Mouse (Mus musculus) testis, adult 2 months (tissue): Measurements from ENCODE around the gene Akap2. TPM values are rescaled to one million over a fixed set of nuclear protein-coding genes. Genes with fewer than 3 reads are reported as not detected.
A peak's percentile ranks its signal among the peaks of the same experiment; 100 is the strongest.

Experiments used
- H3K27ac ChIP-seq: fragments of 200-500 bp; 2 replicates; pipeline ENCODE4 v1.5.1; 2012; ENCODE audit warnings: low read depth, low read length; ENCODE audit not compliant: control insufficient read depth, insufficient read depth
- H3K27me3 ChIP-seq: fragments of 200-500 bp; 2 replicates; pipeline ENCODE4 v1.6.1; 2012; ENCODE audit warnings: mild to moderate bottlenecking, low read length, moderate library complexity; ENCODE audit not compliant: control insufficient read depth, insufficient read depth
- H3K36me3 ChIP-seq: fragments of 200-500 bp; 2 replicates; pipeline ENCODE4 v1.6.1; 2012; ENCODE audit warnings: mild to moderate bottlenecking, low read length; ENCODE audit not compliant: control insufficient read depth, insufficient read depth
- H3K4me1 ChIP-seq: fragments of 200-500 bp; 2 replicates; pipeline ENCODE4 v1.6.1; 2012; ENCODE audit warnings: low read length; ENCODE audit not compliant: control insufficient read depth, insufficient read depth
- H3K4me3 ChIP-seq: fragments of 200-500 bp; 2 replicates; pipeline ENCODE4 v1.5.1; 2012; ENCODE audit warnings: low read depth, mild to moderate bottlenecking, low read length, moderate library complexity, mixed read lengths; ENCODE audit not compliant: control insufficient read depth
- CTCF ChIP-seq: fragments of 200-500 bp; IDR thresholded peaks from 2 replicates; pipeline ENCODE4 v1.5.1; 2012; ENCODE audit warnings: low read depth, mild to moderate bottlenecking, inconsistent platforms, low read length, moderate library complexity; ENCODE audit not compliant: control insufficient read depth, insufficient read depth, insufficient replicate concordance
- POLR2A ChIP-seq: fragments of 200-500 bp; IDR thresholded peaks from 2 replicates; pipeline ENCODE4 v1.6.1; 2012; ENCODE audit warnings: low read depth, mild to moderate bottlenecking, inconsistent platforms, low read length, moderate library complexity; ENCODE audit not compliant: control insufficient read depth
- polyA plus RNA-seq: library from polyadenylated mRNA; depleted of rRNA; stranded (reverse); fragments of >200 nt; gene quantifications from 2 replicates; pipeline ENCODE4 v1.2.3, GENCODE M21; 2012

Akap2 gene
- polyA plus RNA-seq, 1 experiment: 18.1 TPM

DNA sequence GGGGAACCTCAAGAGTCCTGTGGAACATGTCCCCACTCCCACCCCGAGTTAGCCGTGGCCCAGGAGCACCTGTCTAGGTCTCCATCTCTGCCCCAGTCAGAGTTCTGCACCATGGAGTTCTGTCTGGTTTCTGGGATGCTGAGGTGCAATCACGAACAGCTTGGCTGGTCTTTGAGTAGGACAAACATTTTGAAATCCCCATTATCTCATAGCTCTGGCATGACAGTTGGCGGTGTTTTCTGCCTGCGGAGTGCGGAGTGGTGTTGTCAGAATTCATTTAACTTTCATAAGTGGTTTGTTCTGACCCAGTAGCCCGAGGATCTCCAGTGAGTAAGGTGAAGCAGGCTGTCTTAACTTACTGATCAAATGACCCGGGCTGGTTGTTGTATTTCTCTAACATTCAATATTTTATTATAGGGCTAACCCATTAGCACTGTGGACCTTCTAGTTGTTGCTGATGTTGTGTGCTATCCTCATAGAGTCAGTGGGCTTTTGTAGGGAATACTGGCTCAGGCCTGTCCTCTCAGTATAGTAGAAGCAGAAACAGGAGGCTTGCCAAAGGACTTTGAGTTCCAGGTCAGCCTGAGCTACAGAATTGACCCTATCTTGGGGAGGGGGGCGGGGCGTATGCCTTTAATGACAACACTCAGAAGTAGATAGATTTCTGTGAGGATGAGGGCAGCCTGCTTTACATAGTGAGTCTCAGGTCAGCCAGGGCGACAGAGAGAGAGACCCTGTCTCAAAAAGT, 66.6 kb downstream of the Akap2 start:
- Histone ChIP-seq H3K36me3 (no peaks in the 10 kb centered on the region), H3K4me1 (peaks cover 9% of the 10 kb centered on the region), H3K27ac (no peak overlapping the region), H3K4me3 (no peak overlapping the region), H3K27me3 (no peaks in the 10 kb centered on the region; the same call in 1 of the 2 replicates)
- TF ChIP-seq CTCF (no peak), POLR2A (no peak)

DNA sequence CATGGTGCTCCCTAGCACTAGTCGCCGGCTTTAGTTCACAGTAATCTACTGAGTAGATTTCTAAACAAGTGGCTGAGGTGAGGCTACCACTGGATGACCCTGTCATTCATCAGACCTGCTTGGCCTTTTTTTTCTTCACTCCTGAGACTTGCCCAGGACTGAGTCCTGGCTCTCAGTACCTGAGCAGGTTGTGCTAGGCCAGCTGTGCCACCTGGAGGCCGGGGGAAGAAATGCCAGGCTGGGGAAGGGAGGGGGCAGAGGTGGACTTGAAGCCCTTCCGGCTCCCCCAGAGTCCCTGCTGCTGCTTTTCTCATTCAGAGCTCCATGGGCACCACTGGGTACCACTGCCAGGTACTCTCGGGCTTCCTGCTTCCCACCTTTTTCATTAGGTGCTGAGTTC, 71.3 kb downstream of the Akap2 start:
- no peaks in the 10 kb centered on the region for H3K27me3 ChIP-seq
- no peak overlapping the region for H3K27ac ChIP-seq
- no peak overlapping the region for H3K4me3 ChIP-seq
- TF ChIP-seq CTCF (no peak), POLR2A (no peak)
- H3K36me3 ChIP-seq: no peaks in the 10 kb centered on the region
- H3K4me1 ChIP-seq: no peaks in the 10 kb centered on the region

DNA sequence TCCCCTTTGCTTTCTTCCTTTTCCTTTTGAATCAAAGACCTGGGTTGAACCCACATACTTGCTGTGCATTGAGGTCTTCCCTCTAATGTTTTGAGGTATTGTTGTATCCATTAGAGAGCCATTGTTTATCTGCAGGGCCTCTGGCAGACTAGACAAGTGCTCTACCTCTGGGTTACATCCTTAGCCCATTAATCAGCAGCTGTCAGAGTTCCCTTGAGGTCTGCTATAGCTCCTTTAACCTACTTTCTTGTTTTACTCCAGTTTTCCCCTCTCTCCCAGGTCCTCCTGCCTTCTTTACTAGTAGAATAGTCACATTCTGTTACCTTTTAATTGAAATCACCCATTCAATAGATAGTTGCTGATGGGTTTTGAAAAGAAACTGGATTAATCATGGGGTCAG, 71.7 kb downstream of the Akap2 start:
- no peak overlapping the region for H3K27ac ChIP-seq
- no peak for TF ChIP-seq POLR2A
- TF ChIP-seq CTCF: no peak
- no peaks in the 10 kb centered on the region for H3K27me3 ChIP-seq
- H3K36me3 ChIP-seq: no peaks in the 10 kb centered on the region
- no peak overlapping the region for H3K4me3 ChIP-seq
- H3K4me1 ChIP-seq: no peaks in the 10 kb centered on the region

DNA sequence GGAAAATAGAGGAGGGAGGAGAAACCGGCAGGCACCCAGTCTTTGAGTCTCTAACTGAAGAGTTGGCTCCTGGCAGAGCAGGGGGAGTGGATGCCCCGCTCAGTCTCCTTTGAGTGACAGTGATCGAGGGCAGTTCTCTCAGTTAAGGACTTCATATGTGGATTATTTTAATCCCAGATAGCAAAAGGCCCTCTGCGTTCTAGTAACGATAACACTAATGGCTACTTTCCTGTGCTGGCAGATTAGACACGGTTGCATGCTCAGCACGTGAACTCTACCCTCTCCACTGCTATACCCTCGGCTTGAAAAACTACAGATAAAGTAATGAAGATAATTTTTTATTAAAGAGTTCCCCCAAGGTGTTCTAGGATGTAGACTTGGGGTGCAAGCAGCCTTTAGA, 76.5 kb downstream of the Akap2 start:
- no peak overlapping the region for H3K4me3 ChIP-seq
- TF ChIP-seq CTCF (no peak), POLR2A (no peak)
- no peaks in the 10 kb centered on the region for H3K27me3 ChIP-seq
- no peaks in the 10 kb centered on the region for H3K36me3 ChIP-seq
- peaks cover 2% of the 10 kb centered on the region; the same call in 1 of the 2 replicates for H3K4me1 ChIP-seq
- no peak overlapping the region; the same call in 1 of the 2 replicates for H3K27ac ChIP-seq

DNA sequence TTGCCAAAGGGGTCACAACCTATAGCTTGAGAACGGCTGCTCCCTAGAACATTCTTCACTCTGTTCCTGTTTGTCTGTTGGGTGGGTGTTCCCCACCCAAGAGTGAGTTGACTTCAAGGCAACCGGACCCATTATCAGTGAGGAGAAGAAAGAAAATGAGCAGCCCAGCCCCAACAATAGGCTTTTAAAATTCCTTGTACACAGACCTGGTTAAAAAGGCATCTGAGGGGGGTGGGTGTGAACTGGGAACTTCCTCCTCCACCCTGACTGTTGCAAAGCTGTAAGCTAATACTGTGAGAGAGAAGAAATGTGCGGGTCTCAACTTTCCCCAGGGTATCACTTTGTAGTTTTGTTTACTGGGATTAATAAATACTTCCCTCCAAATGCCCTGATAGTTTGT, 77.1 kb downstream of the Akap2 start:
- Histone ChIP-seq H3K4me3 (no peak overlapping the region), H3K27ac (no peak overlapping the region), H3K27me3 (no peaks in the 10 kb centered on the region), H3K36me3 (no peaks in the 10 kb centered on the region), H3K4me1 (peaks cover 2% of the 10 kb centered on the region; the same call in 1 of the 2 replicates)
- no peak for TF ChIP-seq POLR2A
- no peak for TF ChIP-seq CTCF

DNA sequence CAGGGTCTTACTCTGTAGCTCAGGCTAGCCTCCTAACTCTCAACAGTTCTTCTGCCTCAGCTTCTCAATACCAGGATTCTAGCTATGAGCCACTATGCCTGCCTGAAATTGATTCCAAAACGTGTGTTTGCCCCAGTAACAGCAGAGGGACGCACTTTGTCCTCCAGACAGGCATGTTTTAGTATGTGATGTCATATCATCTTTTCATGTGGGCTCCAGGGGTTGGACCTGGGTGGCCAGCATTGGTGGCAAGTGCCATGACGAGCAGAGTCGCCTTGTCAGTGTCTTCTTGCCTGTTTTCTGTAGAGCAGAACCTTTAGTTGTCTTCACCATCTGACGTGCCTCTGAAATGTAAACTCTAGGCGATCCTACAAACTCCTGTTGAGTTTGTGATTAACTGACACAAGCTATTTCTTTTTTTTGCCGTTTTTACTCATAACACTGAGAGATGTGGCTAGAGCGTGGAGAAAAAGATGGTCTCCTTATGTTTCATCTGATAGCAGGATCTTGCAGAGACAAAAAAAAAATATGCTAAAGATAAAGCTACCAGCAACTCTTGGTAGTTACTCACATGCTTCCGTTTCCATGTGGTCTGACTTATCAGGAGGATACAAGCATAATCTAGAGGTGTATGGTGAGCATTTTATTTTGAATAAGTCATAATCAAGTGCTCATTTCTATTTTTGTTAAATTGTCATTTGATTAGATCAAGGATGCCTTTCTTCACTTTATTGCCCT, 80.3 kb downstream of the Akap2 start:
- Histone ChIP-seq H3K4me1 (peaks cover 2% of the 10 kb centered on the region; the same call in 1 of the 2 replicates), H3K27ac (peak overlapping the region; percentile 36; the same call in 1 of the 2 replicates), H3K27me3 (no peaks in the 10 kb centered on the region), H3K36me3 (no peaks in the 10 kb centered on the region), H3K4me3 (no peak overlapping the region)
- TF ChIP-seq POLR2A (no peak), CTCF (no peak)

DNA sequence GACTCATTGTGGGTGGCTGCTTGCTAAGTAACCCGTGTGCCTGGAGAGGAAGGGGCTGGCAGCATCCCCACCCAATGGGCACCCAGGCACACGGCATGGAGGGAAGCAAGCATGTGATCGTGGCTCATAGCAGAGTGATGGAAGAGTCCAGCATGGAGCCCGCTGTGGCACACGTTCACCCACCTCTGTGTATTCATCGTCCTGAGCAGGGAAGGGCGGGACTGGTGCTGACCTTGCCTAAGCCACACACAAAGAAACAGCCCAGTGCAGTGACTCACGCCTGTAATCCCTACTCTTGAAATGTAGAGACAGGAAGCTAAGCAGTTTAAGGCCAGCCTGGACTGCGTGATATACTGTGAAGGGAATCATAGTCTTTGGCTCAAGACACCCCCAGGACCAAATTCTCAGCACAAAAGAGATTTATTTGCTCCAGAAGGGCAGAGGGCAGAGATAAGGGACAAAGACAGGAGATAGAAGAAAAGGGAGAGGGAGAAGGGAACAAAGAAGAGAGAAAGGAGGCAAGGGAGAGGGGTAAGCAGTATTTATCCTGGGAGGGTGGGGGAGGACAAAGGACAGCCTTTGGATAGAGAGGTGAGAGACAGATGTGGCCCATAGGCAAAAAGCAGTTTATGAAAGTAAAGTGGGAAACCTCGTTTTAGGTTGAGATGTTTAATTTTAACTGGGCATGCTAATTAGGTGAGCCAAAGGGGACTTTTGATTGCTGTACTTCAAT, 81.0 kb downstream of the Akap2 start:
- Histone ChIP-seq H3K4me3 (no peak overlapping the region), H3K4me1 (peaks cover 2% of the 10 kb centered on the region; the same call in 1 of the 2 replicates), H3K27me3 (no peaks in the 10 kb centered on the region), H3K27ac (peak overlapping the region; percentile 36; the same call in 1 of the 2 replicates), H3K36me3 (no peaks in the 10 kb centered on the region)
- TF ChIP-seq POLR2A (no peak), CTCF (no peak)

DNA sequence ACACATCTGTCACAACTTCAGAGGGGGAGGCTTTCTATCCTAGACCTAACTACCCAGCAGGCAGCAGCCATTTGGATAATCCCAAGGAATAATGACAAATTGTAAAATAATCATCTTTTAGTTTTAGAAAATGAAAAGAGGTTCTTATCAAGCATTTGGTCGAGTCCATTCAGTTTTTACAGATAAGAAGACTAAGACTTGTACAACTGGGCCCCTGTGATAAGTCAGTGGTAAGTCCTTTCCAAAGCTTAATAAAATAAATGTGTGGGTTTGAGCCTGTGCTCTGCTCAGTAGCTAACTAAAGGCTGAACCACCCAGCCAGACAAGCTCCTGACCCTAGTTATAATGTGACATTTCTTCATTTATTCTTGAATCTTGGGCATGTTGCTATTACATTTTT, 81.8 kb downstream of the Akap2 start:
- Histone ChIP-seq H3K4me3 (no peak overlapping the region), H3K27me3 (no peaks in the 10 kb centered on the region), H3K36me3 (no peaks in the 10 kb centered on the region), H3K27ac (no peak overlapping the region), H3K4me1 (peaks cover 2% of the 10 kb centered on the region; the same call in 1 of the 2 replicates)
- TF ChIP-seq CTCF (no peak), POLR2A (no peak)
